Mouse (Mus musculus) hindbrain, embryonic 13.5 days (tissue): Measurements from ENCODE around the gene Tiprl. TPM values are rescaled to one million over a fixed set of nuclear protein-coding genes. Genes with fewer than 3 reads are reported as not detected.

Source experiments
- polyA plus RNA-seq: library from polyadenylated mRNA; unstranded; fragments of >200 nt; fragmentation: Nextera tagmentation; extraction: Ambion mirVana; gene quantifications from 2 replicates; pipeline ENCODE4 v1.2.1, GENCODE M21; 2015

Tiprl gene
- polyA plus RNA-seq, 1 experiment from 2014 or later, result 141 TPM

Other genes with a start within 250 kb of the Tiprl start
- not detected in 2 replicates for gene Tbx19, start 76.2 kb downstream of the Tiprl start, polyA plus RNA-seq
- gene Sft2d2, start 42.6 kb downstream of the Tiprl start, polyA plus RNA-seq, result 5.2 and 5.8 TPM in 2 replicates
- gene Gpr161, start 58.8 kb upstream of the Tiprl start, polyA plus RNA-seq, result 3.4 and 3.6 TPM in 2 replicates
- 12.8 and 14.6 TPM in 2 replicates for gene Dcaf6, start 223.5 kb upstream of the Tiprl start, polyA plus RNA-seq
- gene Mpc2, start 223.6 kb upstream of the Tiprl start, polyA plus RNA-seq, result 173 and 191 TPM in 2 replicates
- 0.26 and 0.35 TPM in 2 replicates for gene Adcy10, start 248.2 kb upstream of the Tiprl start, polyA plus RNA-seq